Mouse (Mus musculus) neural tube, postnatal 0 days (tissue): ENCODE data around the gene Brms1l. TPM values are rescaled to one million over a fixed set of nuclear protein-coding genes. Genes with fewer than 3 reads are reported as not detected.

Experiments
- microRNA-seq: library from miRNA; unstranded; fragments of <30 nt; microRNA quantifications from one replicate; pipeline ENCODE4, GENCODE M21; 2016
- polyA plus RNA-seq: library from polyadenylated mRNA; unstranded; fragments of >200 nt; fragmentation: Nextera tagmentation; extraction: Ambion mirVana; gene quantifications from 2 replicates; pipeline ENCODE4 v1.2.1, GENCODE M21; 2015

Brms1l gene
- polyA plus RNA-seq = 38.4 and 46.3 TPM in 2 replicates

GRCm38 (mm10) chr12:55836199-55836951 lies at the start of gene Brms1l:
TSS of gene Brms1l (plus strand) at chr12:55836324.

GRCm38 (mm10) chr12:55820661-55821314 lies 15.3 kb upstream of the Brms1l start, which contains the start of gene Ralgapa1:
TSS of gene Ralgapa1 (minus strand) at chr12:55821167.

Small RNA genes lying within 50 kb of the gene (microRNA-seq; reads per million reads assigned to microRNA genes)
- 2.6 reads per million for gene Gm23394

Other genes with a start within 250 kb of the Brms1l start
- gene Insm2, start 236.9 kb upstream of the Brms1l start, polyA plus RNA-seq = 0.74 and 0.85 TPM in 2 replicates
- 23.3 and 23.5 TPM in 2 replicates for gene Ralgapa1, start 15.2 kb upstream of the Brms1l start, polyA plus RNA-seq